Mouse (Mus musculus) ES-CJ7 (cell line): Measurements from ENCODE around the gene Il16.
A peak's percentile ranks its signal among the peaks of the same experiment; 100 is the strongest.

Source experiments
- DNase-seq: peaks from one replicate; pipeline ENCODE4 v3.0.0; 2011; ENCODE audit warnings: low read depth, low spot score

Gene Il16

GRCm38 (mm10) chr7:83695449-83696212 is 49.9 kb downstream of the Il16 start:
- DNase-seq: peak; percentile 11

- DNase-seq: no peak
Measured at GRCm38 (mm10) chr7:83682640-83683274, 62.8 kb downstream of the Il16 start.

GRCm38 (mm10) chr7:83678506-83678905 is 67.0 kb downstream of the Il16 start:
- DNase-seq: no peak

GRCm38 (mm10) chr7:83677296-83677695 is 68.2 kb downstream of the Il16 start:
- DNase-seq: no peak

- peak; percentile 28 for DNase-seq
Measured at GRCm38 (mm10) chr7:83675545-83676254, 69.8 kb downstream of the Il16 start.

- DNase-seq: no peak
Measured at GRCm38 (mm10) chr7:83671573-83671972, 74.0 kb downstream of the Il16 start.

GRCm38 (mm10) chr7:83668724-83669123 is 76.8 kb downstream of the Il16 start:
- DNase-seq: peak; percentile 16

GRCm38 (mm10) chr7:83667936-83668645 is 77.4 kb downstream of the Il16 start:
- DNase-seq: no peak

- DNase-seq: no peak
Measured at GRCm38 (mm10) chr7:83666087-83666595, 79.4 kb downstream of the Il16 start.

- DNase-seq: no peak
Measured at GRCm38 (mm10) chr7:83662711-83663375, 82.7 kb downstream of the Il16 start.

- no peak for DNase-seq
Measured at GRCm38 (mm10) chr7:83661763-83662162, 83.8 kb downstream of the Il16 start.

GRCm38 (mm10) chr7:83661031-83661430 is 84.5 kb downstream of the Il16 start:
- DNase-seq: no peak

- DNase-seq: peak; percentile 22
Measured at GRCm38 (mm10) chr7:83660273-83660691, 85.2 kb downstream of the Il16 start.

GRCm38 (mm10) chr7:83659159-83660065 is 86.1 kb downstream of the Il16 start:
- DNase-seq: no peak

GRCm38 (mm10) chr7:83658716-83659115 is 86.8 kb downstream of the Il16 start:
- DNase-seq: no peak

GRCm38 (mm10) chr7:83654938-83655630 is 90.4 kb downstream of the Il16 start:
- DNase-seq: no peak

GRCm38 (mm10) chr7:83654196-83654595 is 91.3 kb downstream of the Il16 start:
- no peak for DNase-seq

GRCm38 (mm10) chr7:83653605-83654051 is 91.9 kb downstream of the Il16 start:
- DNase-seq: no peak

GRCm38 (mm10) chr7:83652498-83652897 is 93.0 kb downstream of the Il16 start:
- DNase-seq: no peak
